Mouse (Mus musculus): ENCODE measurements at regions not wholly inside any gene's neighbourhood (a gene's known extent, or its start where the extent isn't known, plus 50 kb on each side); places are given as distances from the start of the nearest gene placed in this dataset.

DNA sequence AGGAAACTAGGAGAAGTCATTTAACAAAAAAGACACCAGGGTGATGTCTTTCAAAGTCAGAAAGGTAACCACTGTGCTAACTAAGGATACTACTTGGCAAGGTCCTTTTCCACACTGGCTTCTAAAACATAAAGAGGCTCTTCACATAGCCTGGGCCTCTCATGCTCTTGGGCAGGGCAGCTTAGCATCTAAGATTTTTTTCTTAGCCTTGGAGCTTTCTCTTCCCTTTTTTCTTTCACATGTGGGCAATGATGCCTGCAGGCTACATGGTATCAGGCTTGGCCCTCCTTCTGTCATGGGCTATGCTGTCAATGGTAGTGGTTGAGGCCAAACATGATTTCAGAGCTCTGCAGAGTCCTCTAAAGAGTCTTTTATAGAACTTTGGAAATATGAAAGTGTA lies 60.6 kb downstream of the Serpinb6d start:
- no peaks in the 10 kb centered on the region for H3K4me1 ChIP-seq (replicated peaks; ENCODE audit: control insufficient read depth, insufficient read depth, low read length)
- TF ChIP-seq CTCF (IDR thresholded peaks at IDR 0.05; ENCODE audit: low read depth), result no peak
- H3K27ac ChIP-seq (ENCODE audit: low read depth, low read length), result no peak overlapping the region
- H3K9ac ChIP-seq (ENCODE audit: low read depth, low read length), result no peak overlapping the region
- no peak overlapping the region for H3K4me3 ChIP-seq (ENCODE audit: low read depth, low read length)
- no peak for ATAC-seq
- H3K4me2 ChIP-seq (replicated peaks; ENCODE audit: low read depth), result no peak overlapping the region
- H3K9me3 ChIP-seq (ENCODE audit: control insufficient read depth), result no peaks in the 10 kb centered on the region
- no peaks in the 10 kb centered on the region for H3K36me3 ChIP-seq (ENCODE audit: control insufficient read depth, insufficient read depth)
- H3K27me3 ChIP-seq (replicated peaks; ENCODE audit: control insufficient read depth, insufficient read depth, low read length), result no peaks in the 10 kb centered on the region

DNA sequence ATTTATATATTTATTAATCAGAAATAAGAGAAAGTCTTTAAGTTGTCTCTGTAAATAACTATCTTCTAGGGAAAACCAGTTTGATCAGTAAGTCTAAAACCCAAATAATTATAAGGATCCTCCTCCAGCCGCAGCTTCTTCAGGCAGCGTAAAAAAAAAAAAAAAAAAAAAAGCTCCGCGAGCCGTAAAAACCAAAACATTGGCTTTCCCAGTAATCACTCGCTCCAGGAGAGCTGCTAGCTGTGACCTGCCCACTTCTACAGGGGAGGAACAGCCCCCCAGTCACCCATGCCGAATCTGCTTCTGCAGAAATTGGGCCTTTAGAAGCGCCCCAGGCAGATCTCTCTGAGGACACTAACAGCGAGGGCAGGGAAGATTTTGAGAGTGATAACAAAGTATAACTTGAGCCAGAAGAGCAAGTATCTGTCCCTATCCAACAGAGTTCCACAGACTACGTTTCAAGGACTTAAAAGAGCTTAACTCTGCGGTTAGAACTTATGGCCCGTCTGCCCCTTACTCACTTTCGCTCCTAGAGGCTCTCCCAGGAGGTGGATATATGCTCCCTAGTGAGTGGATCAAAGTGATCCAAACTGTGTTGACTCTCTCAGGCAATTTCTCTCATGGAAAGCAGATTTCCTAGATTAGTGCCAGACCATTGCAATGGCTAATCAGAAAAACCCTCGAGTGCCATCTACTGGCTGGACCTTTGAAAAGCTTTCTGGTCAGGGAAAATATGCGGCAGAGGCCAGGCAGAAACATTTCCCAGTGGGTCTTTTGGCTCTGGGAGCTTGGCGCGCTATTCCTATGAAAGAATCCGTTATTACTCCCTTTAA lies 80.7 kb downstream of the Serpinb6e start:
- H3K4me3 ChIP-seq (ENCODE audit: low read depth, low read length), result peak overlapping the region; percentile 20
- H3K9me3 ChIP-seq (ENCODE audit: control insufficient read depth), result no peaks in the 10 kb centered on the region
- H3K9ac ChIP-seq (ENCODE audit: low read depth, low read length), result no peak overlapping the region
- no peaks in the 10 kb centered on the region for H3K27me3 ChIP-seq (replicated peaks; ENCODE audit: control insufficient read depth, insufficient read depth, low read length)
- 31% methylated on average over 18 of the region's 18 CpGs for WGBS
- no peak for ATAC-seq
- TF ChIP-seq CTCF (IDR thresholded peaks at IDR 0.05; ENCODE audit: low read depth), result peak; percentile 77
- no peaks in the 10 kb centered on the region for H3K36me3 ChIP-seq (ENCODE audit: control insufficient read depth, insufficient read depth)
- peak overlapping the region; percentile 54; the same call in 1 of the 2 replicates for H3K27ac ChIP-seq (ENCODE audit: low read depth, low read length)
- peak overlapping the region; percentile 60 for H3K4me2 ChIP-seq (replicated peaks; ENCODE audit: low read depth)
- no peaks in the 10 kb centered on the region for H3K4me1 ChIP-seq (replicated peaks; ENCODE audit: control insufficient read depth, insufficient read depth, low read length)

DNA sequence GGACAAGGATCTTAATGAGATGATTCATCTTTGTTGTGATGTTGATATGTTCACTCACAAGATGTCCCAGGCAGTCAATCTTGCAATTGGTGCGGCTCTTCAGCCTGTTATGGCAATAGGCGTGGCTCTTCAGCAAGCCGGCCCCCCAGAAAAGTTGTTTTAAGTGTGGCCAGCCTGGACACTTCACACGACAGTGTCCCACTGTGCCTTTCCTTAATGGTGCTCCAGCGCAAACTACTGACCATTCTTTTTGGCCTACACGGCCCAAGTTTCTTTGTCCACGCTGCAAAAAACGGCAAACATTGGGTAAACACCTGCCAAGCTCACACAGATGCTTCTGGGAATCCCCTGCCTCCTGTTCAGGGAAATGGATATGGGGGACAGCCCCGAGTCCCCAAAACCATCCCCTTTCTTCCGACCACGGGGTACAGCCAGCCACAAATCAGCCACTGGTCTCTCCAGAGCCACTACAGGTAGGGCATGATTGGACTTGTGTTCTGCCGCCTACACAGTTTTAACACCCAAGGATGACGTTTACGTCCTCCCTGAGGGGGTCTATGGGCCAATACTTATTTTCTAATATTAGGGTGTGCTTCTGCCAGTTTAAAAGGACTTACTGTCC lies 79.8 kb downstream of the Serpinb6e start:
- 80% methylated on average over 14 of the region's 14 CpGs for WGBS
- Histone ChIP-seq H3K27me3 (replicated peaks; ENCODE audit: control insufficient read depth, insufficient read depth, low read length) (no peaks in the 10 kb centered on the region), H3K9ac (ENCODE audit: low read depth, low read length) (no peak overlapping the region), H3K9me3 (ENCODE audit: control insufficient read depth) (no peaks in the 10 kb centered on the region), H3K27ac (ENCODE audit: low read depth, low read length) (no peak overlapping the region), H3K4me3 (ENCODE audit: low read depth, low read length) (no peak overlapping the region), H3K4me2 (replicated peaks; ENCODE audit: low read depth) (no peak overlapping the region), H3K4me1 (replicated peaks; ENCODE audit: control insufficient read depth, insufficient read depth, low read length) (no peaks in the 10 kb centered on the region), H3K36me3 (ENCODE audit: control insufficient read depth, insufficient read depth) (no peaks in the 10 kb centered on the region)
- no peak for TF ChIP-seq CTCF (IDR thresholded peaks at IDR 0.05; ENCODE audit: low read depth)
- no peak for ATAC-seq

Data from intestine, postnatal 0 days (tissue).